Mouse (Mus musculus): ENCODE results near the gene Ddx50.

- TF ChIP-seq CTCF (IDR thresholded peaks at IDR 0.05; ENCODE audit: low read depth) (no peak), EP300 (IDR thresholded peaks at IDR 0.05; ENCODE audit: low read depth) (no peak)
Observed at GRCm38 (mm10) chr10:62592496-62592895, 58.5 kb downstream of the Ddx50 start.

Measured in heart, postnatal 0 days (tissue).